Mouse (Mus musculus) stomach, postnatal 0 days (tissue): ENCODE data around the gene Slc2a4.

Experiments
- CTCF ChIP-seq: IDR thresholded peaks from 2 replicates; pipeline ENCODE4 v1.5.1; 2016; ENCODE audit warnings: antibody characterized with exemption, low read depth, mild to moderate bottlenecking, moderate library complexity
- EP300 ChIP-seq: optimal IDR thresholded peaks from 2 replicates; pipeline ENCODE3; 2016; ENCODE audit warnings: antibody characterized with exemption

- TF ChIP-seq CTCF (no peak), EP300 (no peak)
These were observed 48.4 kb upstream of the Slc2a4 start for GRCm38 (mm10) chr11:69996161-69997061.
